Mouse (Mus musculus) kidney, postnatal 36 days (tissue): ENCODE results near the gene Dusp16.
"Not testable (repeated sequence)": the region's sequence is repeated elsewhere in the genome, so short reads cannot be mapped to it uniquely, and the experiment has no call there.

Source experiments
- DNase-seq, 2 experiments: peaks; one replicate each; pipeline ENCODE4 v3.0.0; 2021 to 2022; ENCODE audit warnings: mixed read lengths in 2 of 2

The Dusp16 gene

DNA sequence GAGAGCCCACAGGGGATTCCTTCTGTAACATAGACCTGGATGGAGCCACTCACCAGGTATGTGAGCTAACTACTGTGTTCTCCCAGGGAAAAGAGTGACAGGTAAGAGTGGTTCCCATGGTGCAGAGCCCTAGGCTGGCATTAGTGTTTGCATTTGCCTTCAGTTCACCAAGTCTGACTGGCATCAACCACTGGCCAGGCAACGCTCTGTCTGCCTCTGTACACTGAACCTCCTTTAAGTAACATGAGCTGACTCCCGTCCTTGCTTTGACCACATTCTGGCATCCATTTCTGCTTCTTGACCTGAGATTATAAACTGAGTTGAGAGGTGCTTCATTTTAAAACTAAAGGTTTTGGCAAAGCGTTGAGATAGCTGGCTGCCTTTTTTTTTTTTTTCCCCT is 96.8 kb downstream of the Dusp16 start:
- no peak for DNase-seq

DNA sequence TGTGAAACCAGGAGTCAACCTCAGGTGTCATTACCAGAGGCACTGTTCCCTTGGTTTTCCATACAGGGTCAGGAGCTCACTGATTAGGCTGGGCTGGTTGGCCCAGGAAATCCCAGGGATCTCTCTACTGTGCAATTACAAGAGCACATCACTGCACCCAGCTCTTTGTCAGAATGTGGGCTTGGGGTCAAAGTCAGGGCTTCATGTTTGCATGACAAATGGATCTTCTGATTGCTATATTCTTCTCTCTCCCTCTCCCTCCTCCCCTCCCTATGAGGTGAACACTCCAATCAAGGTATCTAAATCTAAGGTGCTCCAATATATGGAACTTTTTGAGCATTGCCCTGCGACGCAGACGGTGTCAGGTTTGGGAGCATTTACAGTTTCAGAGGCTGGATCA is 97.4 kb downstream of the Dusp16 start:
- DNase-seq = no peak

DNA sequence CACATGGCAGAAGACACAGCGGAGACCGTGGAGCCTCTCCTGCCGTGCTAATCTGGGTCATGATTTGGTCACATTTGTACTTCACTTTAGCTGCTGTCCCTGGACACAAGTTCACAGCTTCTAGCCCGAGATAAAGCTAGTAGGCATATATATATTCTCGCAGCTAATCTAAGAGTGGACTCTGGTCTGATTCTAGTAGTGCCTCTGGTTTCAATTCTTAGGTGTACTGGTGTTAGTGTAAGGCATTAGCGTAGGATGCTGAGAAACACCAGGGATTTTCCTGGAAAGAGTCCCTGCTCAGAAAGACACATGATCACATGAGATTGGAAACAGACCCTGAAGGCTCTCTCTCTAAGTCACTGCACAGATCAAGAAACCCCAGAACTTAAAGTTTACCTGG is 97.9 kb downstream of the Dusp16 start:
- no peak for DNase-seq

DNA sequence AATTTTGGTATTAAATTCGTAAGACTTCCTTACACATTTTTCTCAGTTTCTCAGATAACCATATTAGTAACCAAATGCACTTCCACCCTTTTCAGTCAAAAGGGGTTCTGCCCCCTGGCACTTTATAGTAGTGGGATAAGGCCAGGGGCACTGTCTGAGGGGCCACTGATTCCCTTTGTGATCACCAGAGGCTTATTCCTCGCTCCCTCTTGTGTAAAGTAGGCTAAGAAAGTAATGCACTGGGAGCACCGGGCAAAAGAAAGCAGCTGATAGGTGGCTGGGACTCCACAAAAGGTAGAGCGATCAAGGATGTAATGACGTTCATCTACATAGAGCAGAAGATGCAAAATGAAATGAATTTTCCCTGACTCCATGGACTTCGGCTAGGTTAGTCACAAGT is 106.9 kb downstream of the Dusp16 start:
- no peak for DNase-seq

DNA sequence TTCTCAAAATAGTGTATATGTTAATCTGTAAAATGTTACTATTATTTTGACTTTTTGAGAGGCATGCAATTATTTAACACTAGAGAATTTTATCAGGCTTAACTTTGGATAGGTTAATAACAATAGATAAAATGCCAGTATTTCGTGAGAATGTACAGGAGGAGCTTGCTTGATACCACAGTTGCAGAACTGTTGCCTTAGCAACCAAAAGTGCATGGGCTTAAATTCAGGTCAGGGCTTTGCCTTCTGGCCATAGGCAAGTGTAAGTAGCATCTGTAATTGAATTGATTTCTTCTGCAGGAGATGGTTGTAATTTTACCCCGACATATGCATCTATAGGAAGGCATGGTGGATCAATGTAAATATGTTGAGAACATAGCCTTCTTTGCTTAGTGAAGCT is 107.4 kb downstream of the Dusp16 start:
- DNase-seq = no peak

DNA sequence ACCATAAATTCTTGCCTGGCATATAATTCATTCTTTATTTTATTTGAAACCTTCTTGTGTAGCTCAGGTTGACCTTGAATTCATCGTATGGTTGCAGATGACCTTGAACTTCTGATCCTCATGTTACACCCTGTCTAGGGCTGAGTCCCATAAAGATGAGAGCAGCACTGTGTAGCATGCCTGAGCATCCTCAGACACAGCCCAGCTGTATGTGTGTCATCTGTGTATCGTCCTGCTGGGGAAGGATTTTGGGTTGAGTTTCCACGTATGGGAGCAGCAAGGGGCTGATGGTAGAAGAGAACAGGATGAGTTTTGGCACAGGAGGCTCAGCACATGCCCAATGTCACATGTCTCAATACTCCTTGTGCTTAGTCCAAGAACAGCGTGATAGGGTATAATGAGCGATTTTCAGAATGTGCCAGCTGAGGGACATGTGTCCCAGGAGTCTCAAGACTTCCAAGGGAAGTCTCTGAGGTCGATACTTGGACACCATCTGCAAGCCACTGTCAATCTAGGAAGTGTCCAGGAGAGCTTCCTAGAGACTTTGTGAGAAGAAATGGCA is 108.0 kb downstream of the Dusp16 start:
- DNase-seq = no peak

DNA sequence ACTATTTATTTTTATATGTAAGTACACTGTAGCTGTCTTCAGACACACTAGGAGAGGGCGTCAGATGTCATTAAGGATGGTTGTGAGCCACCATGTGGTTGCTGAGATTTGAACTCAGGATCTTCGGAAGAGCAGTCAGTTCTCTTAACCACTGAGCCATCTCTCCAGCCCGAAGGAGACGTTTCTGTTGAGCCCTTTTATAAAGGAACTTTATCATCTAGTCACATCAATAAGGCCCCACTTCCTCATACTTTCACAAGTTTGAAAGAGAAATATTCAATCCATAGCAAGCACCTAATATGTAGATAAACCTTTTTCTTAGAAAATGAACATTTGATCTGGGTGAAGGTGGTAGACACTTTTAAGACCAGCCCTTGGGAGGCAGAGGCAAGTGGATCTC is 113.1 kb downstream of the Dusp16 start:
- DNase-seq = not testable (repeated sequence)

DNA sequence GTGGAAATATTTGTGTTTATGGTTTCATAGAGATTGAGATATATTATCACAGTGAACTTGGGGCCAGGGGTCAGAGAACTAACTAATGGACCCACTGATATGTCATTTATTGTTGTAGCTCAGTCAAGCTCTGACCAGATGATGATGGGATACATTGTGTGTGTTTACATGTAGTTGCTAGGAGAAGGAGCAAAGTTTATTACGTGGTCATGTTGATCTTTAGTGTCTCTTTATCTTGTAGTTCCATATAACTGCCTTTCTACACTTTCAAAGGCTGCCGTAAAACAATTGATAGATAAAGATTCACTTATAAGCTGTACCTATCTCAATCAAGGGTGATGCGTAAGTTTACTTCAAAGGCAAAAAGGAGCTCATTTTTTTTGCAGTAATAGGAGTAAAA is 114.4 kb downstream of the Dusp16 start:
- DNase-seq = no peak

DNA sequence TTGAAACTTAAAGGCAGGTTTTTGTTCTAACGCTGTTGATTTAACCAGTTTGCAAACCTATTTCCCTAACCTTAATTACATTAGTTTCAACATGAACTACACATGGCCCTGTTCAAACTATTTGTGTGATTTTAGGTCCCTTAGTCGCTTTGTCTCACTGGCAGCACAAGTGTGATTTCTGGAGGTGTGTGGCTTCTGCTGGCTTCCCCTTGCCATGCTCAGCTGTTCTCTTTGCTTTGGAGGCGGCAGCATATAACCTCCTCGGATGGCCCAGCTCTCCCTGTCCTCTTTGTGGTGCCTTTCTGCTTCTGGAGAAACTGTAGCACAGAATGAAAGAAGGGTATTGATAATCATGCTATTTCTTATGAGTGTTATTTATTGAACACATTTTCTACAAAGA is 114.9 kb downstream of the Dusp16 start:
- no peak for DNase-seq

DNA sequence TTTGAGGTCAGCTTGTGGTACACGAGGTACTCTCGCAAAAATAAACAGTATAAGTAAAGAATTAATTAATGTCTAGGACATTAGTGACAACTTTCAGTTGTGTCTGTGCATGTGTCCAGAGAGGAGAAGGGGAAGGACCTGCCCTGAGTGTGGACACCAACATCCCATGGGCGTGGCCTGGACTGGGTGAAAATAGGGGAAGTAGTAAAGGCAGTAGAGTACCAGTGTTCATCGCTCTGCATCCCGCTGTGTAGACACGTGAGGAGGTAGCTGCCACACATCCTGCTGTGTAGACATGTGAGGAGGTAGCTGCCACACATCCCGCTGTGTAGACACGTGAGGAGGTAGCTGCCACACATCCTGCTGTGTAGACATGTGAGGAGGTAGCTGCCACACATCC is 118.7 kb downstream of the Dusp16 start:
- not testable (repeated sequence) for DNase-seq

DNA sequence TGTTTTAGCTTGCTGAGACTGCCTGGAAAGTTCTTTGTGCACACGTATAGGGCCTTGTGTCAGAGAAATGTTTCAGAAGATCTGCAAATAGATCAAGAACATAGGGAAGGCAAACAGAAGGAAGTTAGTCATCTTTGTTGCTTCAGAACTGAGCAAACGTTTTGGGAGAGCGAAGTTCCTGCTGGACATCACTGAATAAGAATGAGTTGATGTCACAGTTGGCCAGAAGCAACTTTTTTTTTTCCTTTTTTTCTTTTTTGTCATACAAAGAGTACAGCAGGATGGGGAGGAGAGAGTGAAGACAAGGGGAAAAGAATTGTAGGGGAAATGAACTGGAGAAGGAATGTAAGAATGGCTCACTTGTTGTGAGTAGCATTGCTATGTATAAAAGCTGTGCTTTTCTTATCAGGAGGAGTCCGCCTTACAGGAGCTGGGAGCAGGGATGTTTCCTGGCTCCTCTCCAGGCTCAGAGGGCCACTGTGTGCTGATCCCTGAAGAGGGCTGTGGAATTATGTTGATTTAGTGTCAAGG is 121.5 kb downstream of the Dusp16 start:
- DNase-seq = peak; percentile 32 to 50

DNA sequence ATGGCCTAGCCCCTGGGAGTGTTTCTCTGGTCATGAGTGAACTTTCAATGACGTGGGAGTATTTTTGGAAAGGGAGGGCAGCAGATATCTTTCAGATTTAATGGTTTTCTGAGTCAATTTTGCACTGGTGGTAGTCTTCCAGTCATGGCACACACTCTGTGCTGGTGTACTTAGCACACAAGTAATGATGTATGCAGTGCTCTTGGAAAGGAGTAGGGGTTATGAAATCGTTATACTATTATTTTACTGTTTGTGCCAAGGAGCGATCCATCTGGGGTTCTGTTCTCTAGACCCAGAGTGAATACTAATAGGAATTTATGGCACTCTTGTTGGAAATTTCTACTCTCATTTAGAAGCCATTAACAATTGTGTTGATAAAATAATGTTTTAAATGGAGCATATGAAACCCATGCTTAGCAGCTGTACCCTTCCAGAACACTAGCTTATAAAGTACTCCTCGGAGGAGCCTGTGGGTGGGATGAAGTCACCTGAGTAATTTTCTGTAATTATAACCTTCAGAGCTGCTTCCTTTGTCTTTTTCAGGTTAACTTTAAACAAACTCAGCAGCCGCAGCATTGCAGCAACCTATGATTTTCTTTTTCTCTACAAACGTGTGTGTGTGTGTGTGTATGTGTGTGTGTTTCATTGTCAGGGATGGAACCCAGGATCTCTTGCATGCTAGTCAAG is 123.1 kb downstream of the Dusp16 start:
- no peak for DNase-seq

DNA sequence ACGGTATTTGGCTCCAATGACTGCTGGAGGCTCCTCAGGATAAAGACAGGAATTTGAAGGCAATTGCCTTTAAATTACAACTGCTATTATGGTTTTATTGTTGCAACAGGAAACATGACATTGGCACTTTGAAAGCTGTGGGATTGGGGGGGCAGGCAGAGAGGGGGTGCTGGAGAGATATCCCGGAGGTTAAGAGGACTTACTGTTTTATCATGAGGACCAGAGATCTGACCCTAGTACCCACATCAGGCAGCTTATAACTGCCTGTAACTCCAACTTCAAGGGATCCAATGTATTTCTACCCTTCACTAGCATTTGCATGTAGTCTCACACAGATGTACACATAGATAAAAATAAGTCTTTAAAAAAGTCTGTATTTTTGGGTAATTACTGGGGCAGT is 123.9 kb downstream of the Dusp16 start:
- DNase-seq = no peak

DNA sequence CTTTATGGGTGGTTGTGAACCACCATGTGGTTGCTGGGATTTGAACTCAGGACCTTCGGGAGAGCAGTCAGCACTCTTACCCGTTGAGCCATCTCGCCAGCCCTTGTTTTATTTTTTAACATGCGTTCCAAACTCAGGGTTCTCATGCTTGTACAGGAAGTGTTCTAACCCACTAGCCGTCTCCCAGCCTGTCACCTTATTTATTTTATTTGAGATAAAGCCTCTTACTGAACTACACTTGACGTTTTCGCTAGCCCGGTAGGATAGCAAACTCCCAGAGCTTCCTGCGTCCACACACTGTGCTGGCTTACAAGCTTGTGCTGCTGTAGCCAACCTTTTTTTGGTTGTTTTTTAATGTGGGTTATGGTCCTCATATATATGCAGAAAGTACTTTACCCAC is 126.6 kb downstream of the Dusp16 start:
- DNase-seq = no peak
